Mouse (Mus musculus) embryonic stem cell, embryonic (primary cell): ENCODE results near the gene Cpa1.

Experiments
- CTCF ChIA-PET, 4 experiments: fragments of 300-600 bp in 2 of 4; fragments of 350-600 bp in 2 of 4; sonication (Branson Sonifier 250); formaldehyde crosslinking; loops; one replicate each; lab custom pipeline; 2022; ENCODE audit warnings: inconsistent platforms in 2 of 4; lab: Charles Lee
- POLR2A ChIA-PET, 4 experiments: fragments of 300-600 bp in 2 of 4; fragments of 350-600 bp in 2 of 4; sonication (Branson Sonifier 250); formaldehyde crosslinking; loops; one replicate each; lab custom pipeline; 2022; ENCODE audit warnings: antibody characterized with exemption in 4 of 4, inconsistent platforms in 1 of 4; lab: Charles Lee

The Cpa1 gene

GRCm38 (mm10) chr6:30649651-30650296 lies 10.8 kb downstream of the Cpa1 start:
- POLR2A ChIA-PET, result interaction anchor here in 1 of 4 experiments (0.8 to 1.5 kb wide), 2 partner anchors 8 to 32 kb away, joined by 3 read pairs; no protein-coding TSS in a partner anchor

DNA sequence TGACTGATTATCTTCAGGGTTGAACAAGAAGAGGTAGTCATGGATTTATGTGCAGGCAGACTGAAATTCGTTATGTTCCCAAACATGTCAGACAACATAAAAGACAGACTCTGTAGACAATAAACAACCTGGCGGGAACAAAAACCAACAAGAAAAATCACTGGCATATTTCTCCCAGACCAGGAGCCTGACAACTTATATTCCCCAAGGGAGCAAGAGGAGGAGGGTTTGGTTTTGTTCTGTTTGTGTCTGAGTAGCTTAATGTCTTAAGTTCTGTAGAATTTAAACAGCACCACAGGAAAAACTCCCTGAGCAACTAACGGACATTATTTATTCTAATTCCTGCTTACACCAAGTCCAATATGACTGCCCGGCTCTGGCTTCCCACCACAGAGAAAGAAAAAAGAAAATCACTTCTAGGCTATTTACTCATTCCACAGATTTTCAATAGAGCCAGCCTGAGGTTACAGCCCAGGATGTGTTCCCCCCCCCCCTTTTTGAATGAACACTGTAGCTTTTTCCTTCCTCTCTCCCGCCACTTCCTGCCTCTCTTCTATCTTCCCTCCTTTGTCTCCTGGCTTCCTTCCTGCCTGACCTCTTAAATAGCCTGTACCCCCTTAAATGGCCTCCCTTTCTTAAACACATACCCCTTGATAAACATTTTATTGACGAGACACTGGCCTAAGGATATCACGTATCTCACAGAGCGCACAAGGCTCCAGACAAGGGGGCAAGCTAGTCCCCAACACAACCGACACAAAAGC lies 13.6 kb downstream of the Cpa1 start:
- POLR2A ChIA-PET, result interaction anchor here in 1 of 4 experiments (0.6 kb wide), 1 partner anchor 1844 kb away, joined by 7 read pairs; no protein-coding TSS in a partner anchor

More at GRCm38 (mm10) chr6:30649651-30650296, 10.8 kb downstream of the Cpa1 start:
- CTCF ChIA-PET, result no interaction called here

GRCm38 (mm10) chr6:30653518-30653917 lies 14.5 kb downstream of the Cpa1 start:
- ChIA-PET POLR2A (no interaction called here), CTCF (no interaction called here)

More for the DNA sequence above, 13.6 kb downstream of the Cpa1 start:
- CTCF ChIA-PET, result interaction anchor here in 1 of 4 experiments (0.5 kb wide), 1 partner anchor 381 kb away, joined by 4 read pairs; no protein-coding TSS in a partner anchor

- POLR2A ChIA-PET, result interaction anchor here in 1 of 4 experiments (0.5 kb wide), 1 partner anchor 119 kb away, joined by 4 read pairs; no protein-coding TSS in a partner anchor
- CTCF ChIA-PET, result interaction anchor here in 2 of 4 experiments (0.6 to 0.9 kb wide), 2 partner anchors 328 kb away, joined by 3 to 4 read pairs; no protein-coding TSS in a partner anchor
Measured at GRCm38 (mm10) chr6:30654402-30654859, 15.4 kb downstream of the Cpa1 start.

- ChIA-PET POLR2A (interaction anchor here in 1 of 4 experiments (1.6 kb wide), 1 partner anchor 145 kb away, joined by 3 read pairs; the partner anchor contains the start of genes Ssmem1 and Tmem209), CTCF (interaction anchor here in 2 of 4 experiments (0.6 to 0.9 kb wide), 2 partner anchors 327 to 328 kb away, joined by 3 to 4 read pairs; no protein-coding TSS in a partner anchor)
Measured at GRCm38 (mm10) chr6:30654932-30655331, 15.9 kb downstream of the Cpa1 start.

- POLR2A ChIA-PET, result no interaction called here
- CTCF ChIA-PET, result no interaction called here
Measured at GRCm38 (mm10) chr6:30657279-30657678, 18.3 kb downstream of the Cpa1 start.

DNA sequence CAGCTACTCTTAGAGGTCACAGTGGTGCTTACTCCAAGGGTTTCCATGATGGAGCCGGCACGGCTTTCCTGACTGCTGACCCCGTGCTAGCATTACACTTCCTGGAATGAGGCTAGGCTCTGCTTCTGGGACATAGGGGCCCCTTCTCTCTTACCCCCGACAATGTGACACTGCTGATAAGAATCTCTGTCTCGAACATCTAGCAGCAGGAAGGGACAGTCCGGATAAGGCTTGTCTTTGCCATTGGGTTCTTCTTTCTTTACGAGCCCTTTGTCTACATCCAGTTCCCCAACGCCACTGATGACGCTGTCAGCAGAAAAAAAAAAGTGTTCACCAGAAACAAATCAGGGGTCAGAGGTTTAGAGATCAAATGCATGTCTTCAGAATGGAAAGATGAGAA lies 19.6 kb downstream of the Cpa1 start:
- CTCF ChIA-PET, result no interaction called here
- POLR2A ChIA-PET, result interaction anchor here in 1 of 4 experiments (0.7 kb wide), 1 partner anchor 9 kb away, joined by 3 read pairs; no protein-coding TSS in a partner anchor

GRCm38 (mm10) chr6:30664776-30665175 lies 25.8 kb downstream of the Cpa1 start:
- CTCF ChIA-PET, result no interaction called here
- POLR2A ChIA-PET, result no interaction called here

DNA sequence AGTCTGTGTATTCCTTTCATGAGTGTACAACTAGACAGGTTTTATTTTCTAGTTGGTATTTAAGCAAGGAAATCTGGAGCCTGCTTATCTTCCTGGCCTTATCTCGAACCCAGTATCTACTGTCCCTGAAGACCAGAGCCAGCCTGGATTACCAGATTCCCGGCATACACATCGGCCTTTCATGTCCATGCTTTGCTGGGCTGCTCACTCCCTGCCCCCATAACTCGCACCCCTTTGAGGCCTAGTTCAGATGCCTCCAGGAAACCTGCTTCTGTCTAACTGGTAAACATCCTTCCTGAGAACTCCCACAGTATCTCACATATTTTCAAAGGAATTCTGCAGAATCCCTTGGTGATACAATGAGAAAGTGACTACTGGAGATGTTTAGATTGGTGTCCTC lies 26.3 kb downstream of the Cpa1 start:
- ChIA-PET POLR2A (no interaction called here), CTCF (no interaction called here)

DNA sequence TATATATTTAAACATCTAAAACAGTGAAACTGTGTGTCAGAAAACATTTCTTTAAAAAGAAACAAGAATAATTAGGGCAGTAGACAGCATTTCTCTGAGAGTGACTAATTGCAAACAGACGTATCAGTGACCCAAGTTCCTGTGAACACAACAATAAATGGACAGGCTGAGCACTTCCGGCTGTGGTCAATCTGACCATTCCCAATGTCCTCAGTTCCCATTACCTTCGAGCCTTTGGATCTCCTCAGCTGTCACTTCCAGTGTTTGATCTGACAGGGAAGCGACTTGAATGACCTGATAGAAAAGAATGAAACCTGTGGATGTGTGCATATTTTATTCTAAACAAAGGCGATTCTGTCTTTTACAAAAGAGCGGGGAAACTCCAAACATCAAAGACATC lies 27.0 kb downstream of the Cpa1 start:
- POLR2A ChIA-PET, result no interaction called here
- CTCF ChIA-PET, result no interaction called here

DNA sequence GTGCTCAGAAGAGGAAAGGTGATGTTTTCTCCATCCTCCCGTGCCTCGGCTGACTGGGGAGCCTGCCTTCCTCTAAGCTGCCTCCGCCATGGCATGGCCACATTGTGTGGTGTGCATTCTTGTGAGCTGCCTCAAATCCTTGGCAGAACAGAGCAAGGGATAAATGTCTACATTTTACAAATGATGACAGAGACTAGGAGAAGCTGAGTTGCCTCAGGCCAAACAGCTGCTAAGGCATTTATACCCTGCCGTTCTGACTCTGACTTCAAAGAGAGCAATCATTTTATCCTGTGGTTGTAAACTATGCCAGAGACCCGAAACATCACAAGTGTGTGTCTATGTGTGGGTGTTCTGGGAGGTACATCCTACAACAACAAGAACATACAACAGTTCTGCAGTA lies 28.6 kb downstream of the Cpa1 start:
- ChIA-PET POLR2A (no interaction called here), CTCF (no interaction called here)

DNA sequence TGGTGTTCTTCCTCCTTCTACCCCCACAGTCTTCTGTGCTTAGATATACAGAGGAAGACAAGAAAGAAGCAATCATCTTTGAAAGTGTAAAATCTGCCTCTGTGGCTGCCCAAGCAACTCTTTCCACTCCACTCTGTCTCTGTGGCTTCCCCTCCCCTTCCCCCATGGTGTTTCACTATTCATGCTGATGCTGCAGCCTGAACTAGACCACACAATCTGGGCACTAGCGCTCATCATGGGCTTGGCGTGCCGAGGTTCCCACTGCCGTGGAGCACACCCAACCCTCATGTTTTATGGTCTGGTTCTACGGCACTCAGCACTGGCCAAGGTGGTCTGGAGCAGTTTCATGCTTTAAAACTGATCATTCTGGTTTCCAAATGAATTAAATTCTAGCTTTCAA lies 32.7 kb downstream of the Cpa1 start:
- POLR2A ChIA-PET, result interaction anchor here in 2 of 4 experiments (0.9 to 1.4 kb wide), 5 partner anchors 9 to 123 kb away, joined by 3 to 5 read pairs (median 3); no protein-coding TSS in a partner anchor
- CTCF ChIA-PET, result interaction anchor here in 2 of 4 experiments (0.5 to 0.7 kb wide), 2 partner anchors 10 to 136 kb away, joined by 4 to 5 read pairs; no protein-coding TSS in a partner anchor

GRCm38 (mm10) chr6:30673764-30674561 lies 34.9 kb downstream of the Cpa1 start:
- POLR2A ChIA-PET, result interaction anchor here in 2 of 4 experiments (0.8 to 1.6 kb wide), 3 partner anchors 13 to 164 kb away, joined by 3 read pairs; partner anchors contain the start of genes Ssmem1 (in 1 of the 2) and Tmem209 (in 1 of the 2)
- CTCF ChIA-PET, result interaction anchor here in 3 of 4 experiments (0.6 to 1.4 kb wide), 4 partner anchors 41 to 309 kb away, joined by 4 to 10 read pairs (median 4); no protein-coding TSS in a partner anchor

- ChIA-PET CTCF (interaction anchor here in 3 of 4 experiments (0.6 to 1.4 kb wide), 3 partner anchors 62 to 308 kb away, joined by 3 to 10 read pairs (median 4); no protein-coding TSS in a partner anchor), POLR2A (interaction anchor here in 2 of 4 experiments (0.5 to 1.6 kb wide), 5 partner anchors 12 to 165 kb away, joined by 3 to 6 read pairs (median 3); partner anchors contain the start of genes Cep41 (in 1 of the 2), Ssmem1 (in 1 of the 2) and Tmem209 (in 1 of the 2))
Measured at GRCm38 (mm10) chr6:30674714-30675280, 35.8 kb downstream of the Cpa1 start.

- ChIA-PET CTCF (interaction anchor here in 2 of 4 experiments (0.5 to 1.4 kb wide), 3 partner anchors 62 to 395 kb away, joined by 3 to 4 read pairs (median 3); no protein-coding TSS in a partner anchor), POLR2A (interaction anchor here in 2 of 4 experiments (0.5 to 1.6 kb wide), 5 partner anchors 11 to 166 kb away, joined by 3 to 6 read pairs (median 3); partner anchors contain the start of genes Cep41 (in 1 of the 2), Ssmem1 (in 1 of the 2) and Tmem209 (in 1 of the 2))
Measured at GRCm38 (mm10) chr6:30675281-30675771, 36.3 kb downstream of the Cpa1 start.

DNA sequence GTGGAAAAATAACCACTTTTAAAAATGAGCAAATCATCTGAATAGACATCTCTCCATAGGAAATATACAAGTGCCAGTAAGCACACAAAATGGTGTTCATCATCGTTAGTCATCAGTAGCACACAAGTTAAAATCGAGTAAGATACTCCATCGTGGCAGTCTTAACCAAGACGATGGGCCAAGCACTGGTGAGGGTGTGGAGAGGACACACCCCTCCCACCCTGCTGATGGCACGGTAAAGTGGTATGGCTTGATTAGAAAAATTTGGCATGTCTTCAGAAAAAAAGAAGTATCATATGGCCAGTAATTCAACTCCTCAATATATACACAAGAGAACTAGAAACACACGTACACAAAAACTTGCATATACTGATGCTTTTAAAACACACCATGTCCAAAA lies 37.5 kb downstream of the Cpa1 start:
- POLR2A ChIA-PET, result no interaction called here
- CTCF ChIA-PET, result no interaction called here

DNA sequence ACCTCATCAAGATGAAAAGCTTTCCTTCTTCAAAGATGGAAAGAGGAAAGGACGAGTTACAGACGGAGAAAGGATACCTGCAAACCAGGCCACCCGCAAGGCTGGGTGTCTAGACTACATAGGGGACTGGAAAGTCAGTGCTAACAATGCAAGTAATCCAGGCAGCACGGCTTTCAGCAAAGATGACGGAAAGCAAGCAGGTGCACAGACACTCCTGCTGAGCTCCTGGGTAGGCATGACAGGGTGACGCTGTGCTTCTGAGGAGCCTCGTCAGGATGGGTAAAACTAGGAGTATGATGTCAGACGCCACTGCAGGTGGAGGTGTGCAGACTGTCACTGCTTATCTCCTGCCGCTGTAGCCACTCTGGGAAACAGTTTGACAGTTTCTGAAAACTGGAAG lies 38.6 kb downstream of the Cpa1 start:
- ChIA-PET CTCF (no interaction called here), POLR2A (interaction anchor here in 1 of 4 experiments (2.0 kb wide), 1 partner anchor 16 kb away, joined by 7 read pairs; the partner anchor contains the start of gene Cep41)
